16 mouse cellular contexts compared by ENCODE assay signal in the genomic region with DNA sequence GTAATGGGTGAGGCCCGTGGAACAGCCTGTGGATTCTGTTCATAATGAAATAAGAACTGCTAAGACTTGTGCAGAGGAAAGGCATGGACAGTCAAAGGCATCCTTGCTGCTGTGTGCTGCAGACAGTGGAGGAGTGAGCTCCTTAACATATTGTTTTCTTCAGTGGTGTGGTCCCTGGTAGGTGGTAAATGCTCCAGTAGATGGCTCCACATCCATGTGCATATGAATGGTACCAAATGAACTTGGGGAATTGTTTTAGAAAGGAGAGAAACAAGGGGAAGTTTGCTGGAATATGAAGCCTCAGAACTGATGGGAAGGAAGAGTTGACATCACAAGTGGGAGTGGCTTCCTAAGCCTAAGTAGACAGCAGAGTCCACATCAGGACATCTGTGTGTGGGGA.
DNase-seq lines count a peak whose midpoint lies in the region; ATAC-seq lines count a peak whose summit lies in the region.
"Had no signal": no experiment of that assay in that cellular context is flagged by ENCODE, and none has a peak within 500 bp of the region (broad histone marks: within the 10 kb centered on the region; RNA-seq: fewer than 3 reads in every experiment).

No protein-coding gene starts in this region.

- no peaks in the 10 kb centered on the region for H3K9me3 ChIP-seq in embryonic facial prominence, embryonic 11.5 days (replicated peaks; ENCODE audit: control insufficient read depth, low read length)
- H3K9me3 ChIP-seq in embryonic facial prominence, embryonic 10.5 days: no peaks in the 10 kb centered on the region
- no peaks in the 10 kb centered on the region for H3K9me3 ChIP-seq in hindbrain, embryonic 14.5 days (ENCODE audit: control insufficient read depth, low read length)
- H3K9me3 ChIP-seq in hindbrain, embryonic 16.5 days (ENCODE audit: control insufficient read depth, low read length): no peaks in the 10 kb centered on the region
- H3K9me3 ChIP-seq: embryonic facial prominence, embryonic 12.5 days; neural tube, embryonic 15.5 days had no signal

- H3K36me3 ChIP-seq in embryonic facial prominence, embryonic 11.5 days (replicated peaks; ENCODE audit: control insufficient read depth, insufficient read depth, low read depth, low read length): no peaks in the 10 kb centered on the region
- no peaks in the 10 kb centered on the region for H3K36me3 ChIP-seq in embryonic facial prominence, embryonic 10.5 days (replicated peaks)
- no peaks in the 10 kb centered on the region for H3K36me3 ChIP-seq in hindbrain, embryonic 14.5 days (replicated peaks; ENCODE audit: control insufficient read depth, insufficient read depth)
- H3K36me3 ChIP-seq in hindbrain, embryonic 16.5 days (ENCODE audit: control insufficient read depth, insufficient read depth, low read length): no peaks in the 10 kb centered on the region
- H3K36me3 ChIP-seq: embryonic facial prominence, embryonic 12.5 days; G1E; neural tube, embryonic 15.5 days had no signal

- H3K4me2 ChIP-seq in embryonic facial prominence, embryonic 11.5 days (ENCODE audit: low read depth, low read length): no peak overlapping the region
- no peak overlapping the region for H3K4me2 ChIP-seq in hindbrain, embryonic 14.5 days (replicated peaks)
- no peak overlapping the region for H3K4me2 ChIP-seq in hindbrain, embryonic 16.5 days (ENCODE audit: low read length)
- H3K4me2 ChIP-seq: embryonic facial prominence, embryonic 12.5 days; liver, embryonic 11.5 days; neural tube, embryonic 15.5 days had no signal

- no peak overlapping the region for H3K27ac ChIP-seq in embryonic facial prominence, embryonic 11.5 days (replicated peaks; ENCODE audit: low read depth, low read length)
- H3K27ac ChIP-seq in embryonic facial prominence, embryonic 10.5 days (replicated peaks): no peak overlapping the region
- no peak overlapping the region for H3K27ac ChIP-seq in hindbrain, embryonic 14.5 days
- no peak overlapping the region for H3K27ac ChIP-seq in hindbrain, embryonic 16.5 days (ENCODE audit: low read depth, low read length)
- H3K27ac ChIP-seq: embryonic facial prominence, embryonic 12.5 days; neural tube, embryonic 15.5 days had no signal

- no peak for ATAC-seq in embryonic facial prominence, embryonic 11.5 days (replicated peaks; ENCODE audit: insufficient number of reproducible peaks, low FRiP score, low TSS enrichment, low read depth)
- ATAC-seq in hindbrain, embryonic 14.5 days (ENCODE audit: low FRiP score): no peak
- ATAC-seq in hindbrain, embryonic 16.5 days: no peak

- WGBS in embryonic facial prominence, embryonic 11.5 days: 83% methylated on average over 1 of the region's 1 CpGs
- 75% methylated on average over 1 of the region's 1 CpGs for WGBS in embryonic facial prominence, embryonic 10.5 days
- 78% methylated on average over 1 of the region's 1 CpGs for WGBS in hindbrain, embryonic 14.5 days
- 86% methylated on average over 1 of the region's 1 CpGs for WGBS in hindbrain, embryonic 16.5 days

- H3K9ac ChIP-seq in embryonic facial prominence, embryonic 11.5 days (replicated peaks; ENCODE audit: low read length): no peak overlapping the region
- no peak overlapping the region for H3K9ac ChIP-seq in hindbrain, embryonic 14.5 days
- H3K9ac ChIP-seq in hindbrain, embryonic 16.5 days (ENCODE audit: low read depth, low read length): no peak overlapping the region
- H3K9ac ChIP-seq: embryonic facial prominence, embryonic 12.5 days; neural tube, embryonic 15.5 days had no signal

- H3K4me1 ChIP-seq in embryonic facial prominence, embryonic 11.5 days (ENCODE audit: control insufficient read depth, insufficient read depth, low read length): no peaks in the 10 kb centered on the region
- H3K4me1 ChIP-seq in embryonic facial prominence, embryonic 10.5 days: peaks cover 4% of the 10 kb centered on the region; the same call in 1 of the 2 replicates
- H3K4me1 ChIP-seq in hindbrain, embryonic 14.5 days (replicated peaks; ENCODE audit: control insufficient read depth, insufficient read depth, low read length): no peaks in the 10 kb centered on the region
- peaks cover 7% of the 10 kb centered on the region for H3K4me1 ChIP-seq in hindbrain, embryonic 16.5 days (ENCODE audit: control insufficient read depth, insufficient read depth, low read depth, low read length)
- H3K4me1 ChIP-seq: embryonic facial prominence, embryonic 12.5 days had no signal

- intact Hi-C loops in left cerebral cortex, postnatal 14 days (cut with DNase I): loop anchor here (5.0 kb wide), 1 partner anchor 1318 kb away; no protein-coding TSS in a partner anchor
- intact Hi-C loops in left cerebral cortex, postnatal 4 days (cut with DNase I): loop anchor here (5.0 to 10.0 kb wide), 2 partner anchors 863 to 1066 kb away; a partner anchor contains a TSS

- DNase-seq in embryonic facial prominence, embryonic 11.5 days (ENCODE audit: low spot score): peak; percentile 12
- DNase-seq in embryonic facial prominence, embryonic 10.5 days (ENCODE audit: low spot score): no peak
- DNase-seq in hindbrain, embryonic 14.5 days (ENCODE audit: low spot score): peak; percentile 58
- DNase-seq in left cerebral cortex, postnatal 14 days (ENCODE audit: low spot score in 2 of 2): peak; percentile 45 to 55
- DNase-seq in left cerebral cortex, postnatal 4 days: no peak
- DNase-seq in 3T3-L1 (ENCODE audit: low read depth, low spot score): peak; percentile 72
- DNase-seq in spleen, postnatal 14 days (ENCODE audit: low spot score in 2 of 2): no peak
- DNase-seq: cerebellum, adult 2 months; kidney, adult 8-10 months; lung, postnatal 4 days; thymus, postnatal 36 days had no signal

- H3K27me3 ChIP-seq in embryonic facial prominence, embryonic 11.5 days (ENCODE audit: control insufficient read depth, insufficient read depth, low read length): no peaks in the 10 kb centered on the region
- H3K27me3 ChIP-seq in embryonic facial prominence, embryonic 10.5 days (replicated peaks; ENCODE audit: low read depth, poor library complexity, severe bottlenecking): peaks cover 31% of the 10 kb centered on the region
- H3K27me3 ChIP-seq in hindbrain, embryonic 14.5 days (ENCODE audit: control insufficient read depth, insufficient read depth, low read length): peaks cover 6% of the 10 kb centered on the region; the same call in 1 of the 2 replicates
- H3K27me3 ChIP-seq in hindbrain, embryonic 16.5 days (replicated peaks; ENCODE audit: control insufficient read depth, insufficient read depth, low read length): no peaks in the 10 kb centered on the region
- H3K27me3 ChIP-seq: embryonic facial prominence, embryonic 12.5 days had no signal

- no peak overlapping the region for H3K4me3 ChIP-seq in embryonic facial prominence, embryonic 11.5 days (ENCODE audit: low read depth, low read length)
- no peak overlapping the region for H3K4me3 ChIP-seq in embryonic facial prominence, embryonic 10.5 days
- no peak overlapping the region for H3K4me3 ChIP-seq in hindbrain, embryonic 14.5 days (replicated peaks; ENCODE audit: low read length)
- H3K4me3 ChIP-seq in hindbrain, embryonic 16.5 days (ENCODE audit: low read length): no peak overlapping the region
- H3K4me3 ChIP-seq: embryonic facial prominence, embryonic 12.5 days; neural tube, embryonic 15.5 days had no signal

Comparison
In these comparisons a context has a peak if more than half of its experiments do, and no peak if none do; other contexts are left out.
1. DNase-seq: peak in embryonic facial prominence, embryonic 11.5 days (single experiment), hindbrain, embryonic 14.5 days (single experiment), left cerebral cortex, postnatal 14 days (2 of 2) and 3T3-L1 (single experiment); none in embryonic facial prominence, embryonic 10.5 days (single experiment), left cerebral cortex, postnatal 4 days (single experiment) and spleen, postnatal 14 days (0 of 2).